Mouse (Mus musculus) erythroid progenitor cell, adult 5-6 weeks (primary cell): ENCODE measurements around the gene Fancl. TPM values are rescaled to one million over a fixed set of nuclear protein-coding genes. Genes with fewer than 3 reads are reported as not detected.

Experiments used
- ATAC-seq: replicated peaks from 2 replicates; pipeline ENCODE4 v1.8.0; 2016; ENCODE audit warnings: moderate number of reproducible peaks, mild to moderate bottlenecking, moderate TSS enrichment, inconsistent platforms; ENCODE audit not compliant: poor library complexity, low FRiP score, severe bottlenecking
- total RNA-seq, 2 experiments: library from RNA; stranded (forward) in 1 of 2; stranded (reverse) in 1 of 2; fragments of 150-400 nt in 1 of 2; fragments of 186-747, 209-891 nt in 1 of 2; gene quantifications; 2 replicates each; pipeline versions ENCODE4 v1.2.3 to v1.2.4; 2015 to 2017; ENCODE audit warnings: low replicate concordance in 2 of 2

Gene Fancl
- total RNA-seq, 2 experiments from 2014 or later, result 58.6 to 84.7 TPM

GRCm38 (mm10) chr11:26481691-26482242 is 95.8 kb downstream of the Fancl start:
- ATAC-seq, result no peak

GRCm38 (mm10) chr11:26489761-26490466 is 104.0 kb downstream of the Fancl start:
- no peak for ATAC-seq

GRCm38 (mm10) chr11:26495951-26496350 is 110.0 kb downstream of the Fancl start:
- no peak for ATAC-seq

GRCm38 (mm10) chr11:26513683-26514082 is 127.7 kb downstream of the Fancl start:
- no peak for ATAC-seq

- ATAC-seq, result no peak
Observed at GRCm38 (mm10) chr11:26516086-26516485, 130.2 kb downstream of the Fancl start.

GRCm38 (mm10) chr11:26518991-26519390 is 133.1 kb downstream of the Fancl start:
- no peak for ATAC-seq

Other genes with a start within 250 kb of the Fancl start
- not detected in 2 replicates for gene 5730522E02Rik, start 175.4 kb upstream of the Fancl start, total RNA-seq (2015; ENCODE audit: low replicate concordance)
- gene 5730522E02Rik, start 175.4 kb upstream of the Fancl start, total RNA-seq (2017; ENCODE audit: low replicate concordance), result not detected in 2 replicates
- not detected in 2 replicates for gene Gm6899, start 207.1 kb downstream of the Fancl start, total RNA-seq (2015; ENCODE audit: low replicate concordance)
- not detected in 2 replicates for gene Gm6899, start 207.1 kb downstream of the Fancl start, total RNA-seq (2017; ENCODE audit: low replicate concordance)
- 76.0 and 81.3 TPM in 2 replicates for gene Vrk2, start 207.9 kb downstream of the Fancl start, total RNA-seq (2015; ENCODE audit: low replicate concordance)
- 56.1 and 80.5 TPM in 2 replicates for gene Vrk2, start 207.9 kb downstream of the Fancl start, total RNA-seq (2017; ENCODE audit: low replicate concordance)